Mouse (Mus musculus) limb, embryonic 14.5 days (tissue): ENCODE data around the gene Golt1a. TPM values are rescaled to one million over a fixed set of nuclear protein-coding genes. Genes with fewer than 3 reads are reported as not detected.

Experiments
- ATAC-seq: fragments of 200-750 bp; cut with Nextera tagmentation; 2 replicates; pipeline ENCODE4 v1.8.0; 2017; ENCODE audit warnings: low read depth, moderate number of reproducible peaks, moderate TSS enrichment; ENCODE audit not compliant: low FRiP score
- DNase-seq: peaks from one replicate; pipeline ENCODE4 v3.0.0-alpha.2; 2015; ENCODE audit warnings: low spot score
- H3K27ac ChIP-seq: fragments of 300-500 bp; sonication (generic); replicated peaks from 2 replicates; pipeline ENCODE4 v1.5.1; 2014; ENCODE audit warnings: low read depth, mild to moderate bottlenecking, low read length, moderate library complexity, mixed read lengths
- H3K27me3 ChIP-seq: fragments of 300-500 bp; sonication (generic); 2 replicates; pipeline ENCODE4 v1.6.1; 2014; ENCODE audit warnings: low read length, mixed read lengths; ENCODE audit not compliant: control insufficient read depth, insufficient read depth
- H3K36me3 ChIP-seq: fragments of 300-500 bp; sonication (generic); 2 replicates; pipeline ENCODE4 v1.6.1; 2014; ENCODE audit warnings: mild to moderate bottlenecking, low read length, moderate library complexity, mixed read lengths; ENCODE audit not compliant: control insufficient read depth, insufficient read depth
- H3K4me1 ChIP-seq: fragments of 300-500 bp; sonication (generic); 2 replicates; pipeline ENCODE4 v1.6.1; 2014; ENCODE audit warnings: antibody characterized with exemption, low read length, mixed read lengths; ENCODE audit not compliant: control insufficient read depth, insufficient read depth
- H3K4me2 ChIP-seq: fragments of 300-500 bp; sonication (generic); replicated peaks from 2 replicates; pipeline ENCODE4 v1.6.1; 2014; ENCODE audit warnings: low read depth, mild to moderate bottlenecking, low read length, moderate library complexity; ENCODE audit not compliant: severe bottlenecking
- H3K4me3 ChIP-seq: fragments of 300-500 bp; sonication (generic); replicated peaks from 2 replicates; pipeline ENCODE4 v1.5.1; 2014; ENCODE audit warnings: low read length
- H3K9ac ChIP-seq: fragments of 300-500 bp; sonication (generic); 2 replicates; pipeline ENCODE4 v1.6.1; 2014; ENCODE audit warnings: mild to moderate bottlenecking, low read depth, low read length, moderate library complexity; ENCODE audit not compliant: severe bottlenecking
- H3K9me3 ChIP-seq: fragments of 300-500 bp; sonication (generic); 2 replicates; pipeline ENCODE4 v1.6.1; 2016; ENCODE audit warnings: low read length; ENCODE audit not compliant: control insufficient read depth
- POLR2A ChIP-seq: fragments of 200-500 bp; IDR thresholded peaks from 2 replicates; pipeline ENCODE4 v1.8.0; 2012; ENCODE audit warnings: inconsistent platforms, mild to moderate bottlenecking, moderate library complexity, borderline replicate concordance; ENCODE audit not compliant: insufficient read depth, insufficient read length; ENCODE audit errors: extremely low read depth
- whole genome bisulfite sequencing: fragments of 180-500 bp; shearing (Covaris S2); extraction: QIAGEN DNeasy Blood & Tissue Kit; methylation state at CpG from one replicate; pipeline ENCODE4 v1.1.7; 2014; 5-methylcytosine and 5-hydroxymethylcytosine counted together
- polyA plus RNA-seq, 2 experiments: library from polyadenylated mRNA; depleted of rRNA in 1 of 2; stranded (reverse) in 1 of 2; unstranded in 1 of 2; fragments of >200 nt; fragmentation: Nextera tagmentation in 1 of 2; extraction: Ambion mirVana in 1 of 2; gene quantifications; 2 replicates each; pipeline versions ENCODE4 v1.2.1 to v1.2.3; 2012 to 2014

The Golt1a gene
- polyA plus RNA-seq, 2 experiments, result not detected

GRCm38 (mm10) chr1:133267094-133267493 is 42.5 kb upstream of the Golt1a start:
- Histone ChIP-seq H3K27me3 (no peaks in the 10 kb centered on the region), H3K4me3 (no peak overlapping the region), H3K9me3 (no peaks in the 10 kb centered on the region), H3K27ac (no peak overlapping the region), H3K9ac (no peak overlapping the region), H3K4me1 (no peaks in the 10 kb centered on the region), H3K4me2 (no peak overlapping the region), H3K36me3 (no peaks in the 10 kb centered on the region)
- TF ChIP-seq POLR2A, result no peak
- 62% methylated on average over 3 of the region's 3 CpGs for WGBS
- no peak for ATAC-seq
- no peak for DNase-seq

GRCm38 (mm10) chr1:133267813-133268492 is 41.6 kb upstream of the Golt1a start:
- Histone ChIP-seq H3K27ac (no peak overlapping the region), H3K4me1 (no peaks in the 10 kb centered on the region), H3K9me3 (no peaks in the 10 kb centered on the region), H3K4me2 (no peak overlapping the region), H3K4me3 (no peak overlapping the region), H3K9ac (no peak overlapping the region), H3K36me3 (no peaks in the 10 kb centered on the region), H3K27me3 (no peaks in the 10 kb centered on the region)
- WGBS, result 31% methylated on average over 10 of the region's 10 CpGs
- ATAC-seq (no peak), DNase-seq (no peak)
- no peak for TF ChIP-seq POLR2A

- no peak overlapping the region for H3K4me3 ChIP-seq
- H3K9ac ChIP-seq, result no peak overlapping the region
- H3K9me3 ChIP-seq, result no peaks in the 10 kb centered on the region
- no peak overlapping the region for H3K4me2 ChIP-seq
- H3K27ac ChIP-seq, result no peak overlapping the region
- DNase-seq (no peak), ATAC-seq (no peak)
- TF ChIP-seq POLR2A, result no peak
- H3K4me1 ChIP-seq, result no peaks in the 10 kb centered on the region
- WGBS, result 63% methylated on average over 3 of the region's 3 CpGs
- no peaks in the 10 kb centered on the region for H3K36me3 ChIP-seq
- H3K27me3 ChIP-seq, result no peaks in the 10 kb centered on the region
Observed at GRCm38 (mm10) chr1:133268503-133268902, 41.1 kb upstream of the Golt1a start.

GRCm38 (mm10) chr1:133270336-133270735 is 39.3 kb upstream of the Golt1a start:
- Histone ChIP-seq H3K27me3 (no peaks in the 10 kb centered on the region), H3K9ac (no peak overlapping the region), H3K36me3 (no peaks in the 10 kb centered on the region), H3K4me3 (no peak overlapping the region), H3K27ac (no peak overlapping the region), H3K9me3 (no peaks in the 10 kb centered on the region), H3K4me1 (no peaks in the 10 kb centered on the region), H3K4me2 (no peak overlapping the region)
- 55% methylated on average over 6 of the region's 6 CpGs for WGBS
- ATAC-seq, result no peak
- no peak for TF ChIP-seq POLR2A
- no peak for DNase-seq

GRCm38 (mm10) chr1:133274163-133274562 is 35.4 kb upstream of the Golt1a start:
- no peak overlapping the region for H3K9ac ChIP-seq
- ATAC-seq (no peak), DNase-seq (no peak)
- no peak overlapping the region for H3K27ac ChIP-seq
- H3K27me3 ChIP-seq, result no peaks in the 10 kb centered on the region
- H3K9me3 ChIP-seq, result no peaks in the 10 kb centered on the region
- WGBS, result 85% methylated on average over 19 of the region's 19 CpGs
- H3K36me3 ChIP-seq, result no peaks in the 10 kb centered on the region
- H3K4me2 ChIP-seq, result no peak overlapping the region
- no peak overlapping the region for H3K4me3 ChIP-seq
- no peak for TF ChIP-seq POLR2A
- H3K4me1 ChIP-seq, result no peaks in the 10 kb centered on the region
